Mouse (Mus musculus) adrenal gland, adult 8-10 months (tissue): Measurements from ENCODE around the gene Pmfbp1. TPM values are rescaled to one million over a fixed set of nuclear protein-coding genes. Genes with fewer than 3 reads are reported as not detected.
A peak's percentile ranks its signal among the peaks of the same experiment; 100 is the strongest.
"Not testable (repeated sequence)": the region's sequence is repeated elsewhere in the genome, so short reads cannot be mapped to it uniquely, and the experiment has no call there.

ENCODE experiments used
- DNase-seq: peaks from one replicate; pipeline ENCODE4 v3.0.0; 2022
- total RNA-seq, 4 experiments: library from RNA; stranded (reverse); gene quantifications; 2 replicates each; pipeline ENCODE4 v1.2.4; 2022

Gene Pmfbp1
- total RNA-seq: not detected

DNA sequence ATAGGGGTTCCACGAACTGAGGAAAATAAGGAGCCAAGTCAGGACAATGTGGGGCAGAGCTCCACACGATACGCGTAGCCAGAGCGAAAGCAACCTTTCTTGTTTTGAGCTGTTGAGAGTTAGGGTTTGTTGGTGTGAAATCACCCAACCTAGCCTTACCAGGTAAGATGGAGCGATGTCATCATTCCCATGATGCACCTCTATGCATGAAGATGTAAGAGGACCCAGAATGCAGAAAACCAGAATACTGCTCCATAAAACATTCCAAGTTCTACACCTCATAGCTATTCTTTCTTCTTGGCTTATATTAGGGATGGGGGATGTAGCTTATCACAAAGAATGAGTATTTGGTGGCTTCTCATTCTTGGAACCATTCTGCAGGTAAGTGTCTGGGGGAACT is at the start of gene Pmfbp1:
TSS of gene Pmfbp1 (plus strand) at position 301 of the 400 bp plus-strand sequence.
- DNase-seq: no peak

DNA sequence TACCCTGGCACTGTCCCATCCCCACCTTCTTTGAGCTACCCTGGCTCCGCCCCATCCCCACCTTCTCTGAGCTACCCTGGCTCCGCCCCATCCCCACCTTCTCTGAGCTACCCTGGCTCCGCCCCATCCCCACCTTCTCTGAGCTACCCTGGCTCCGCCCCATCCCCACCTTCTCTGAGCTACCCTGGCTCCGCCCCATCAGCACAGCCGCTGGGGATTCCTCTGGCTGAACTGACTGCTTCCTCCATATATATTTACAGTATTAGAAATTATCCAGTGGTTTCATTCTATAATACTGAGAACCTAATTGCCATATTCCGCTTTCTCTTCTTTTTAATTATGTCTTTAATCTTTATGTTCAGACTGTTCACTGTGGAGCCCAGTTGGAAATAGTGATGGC is 46.9 kb upstream of the Pmfbp1 start:
- not testable (repeated sequence) for DNase-seq

DNA sequence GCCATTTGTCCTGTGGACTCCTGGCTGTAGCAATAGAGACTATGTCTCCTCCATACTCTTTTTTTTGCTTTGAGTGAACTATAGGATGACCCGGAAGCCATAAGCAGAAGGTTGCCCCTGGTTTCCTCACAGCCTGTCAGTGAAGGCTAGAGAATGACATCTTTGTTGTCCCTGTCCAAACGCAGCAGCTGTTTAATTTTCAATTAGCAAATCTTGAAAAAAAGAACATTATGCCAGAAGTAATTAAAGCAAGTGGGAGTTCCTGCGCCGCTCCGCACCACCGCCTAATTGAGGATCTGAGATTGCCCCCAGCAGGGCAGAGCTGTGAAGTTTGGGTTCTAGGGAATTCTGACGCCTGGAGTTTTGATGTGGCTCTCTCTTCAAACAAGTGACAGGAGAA is 42.8 kb upstream of the Pmfbp1 start:
- no peak for DNase-seq

DNA sequence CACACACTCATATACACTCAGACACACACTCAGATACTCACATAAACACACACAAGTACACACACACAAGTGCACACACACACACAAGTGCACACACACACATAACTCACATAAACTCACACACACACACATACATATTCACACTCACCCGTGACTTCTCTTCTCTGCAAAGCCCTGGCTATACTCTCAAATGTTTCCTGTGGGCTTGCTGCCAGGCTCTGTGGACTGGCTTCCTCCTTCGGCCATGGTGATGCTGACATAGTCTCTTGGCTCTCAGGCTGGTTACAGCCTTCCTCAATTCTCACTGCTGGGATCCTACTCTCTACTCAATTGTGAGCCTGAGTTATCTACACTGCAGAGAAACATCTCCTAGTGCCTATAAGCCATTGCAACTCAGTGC is 38.7 kb upstream of the Pmfbp1 start:
- DNase-seq: no peak

DNA sequence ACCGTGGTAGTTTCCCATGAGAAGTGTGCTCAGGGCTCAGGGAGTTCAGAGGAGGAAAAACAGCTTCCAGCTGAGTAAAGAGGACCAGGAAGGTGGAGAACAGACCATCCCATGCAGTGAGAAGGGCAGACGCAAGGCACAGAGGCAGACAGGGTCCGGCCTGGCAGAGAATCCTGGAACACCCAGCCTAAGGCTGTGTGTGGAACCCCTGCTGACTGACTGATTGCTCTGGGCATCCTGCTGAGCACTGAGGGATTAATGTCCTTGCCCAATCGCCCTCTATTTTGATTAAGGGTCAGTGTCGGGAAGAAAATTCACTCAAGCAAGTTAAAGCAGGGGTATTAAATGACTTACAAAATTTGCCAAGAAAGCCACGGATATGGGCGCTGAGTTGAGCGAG is 36.4 kb upstream of the Pmfbp1 start:
- DNase-seq: no peak

DNA sequence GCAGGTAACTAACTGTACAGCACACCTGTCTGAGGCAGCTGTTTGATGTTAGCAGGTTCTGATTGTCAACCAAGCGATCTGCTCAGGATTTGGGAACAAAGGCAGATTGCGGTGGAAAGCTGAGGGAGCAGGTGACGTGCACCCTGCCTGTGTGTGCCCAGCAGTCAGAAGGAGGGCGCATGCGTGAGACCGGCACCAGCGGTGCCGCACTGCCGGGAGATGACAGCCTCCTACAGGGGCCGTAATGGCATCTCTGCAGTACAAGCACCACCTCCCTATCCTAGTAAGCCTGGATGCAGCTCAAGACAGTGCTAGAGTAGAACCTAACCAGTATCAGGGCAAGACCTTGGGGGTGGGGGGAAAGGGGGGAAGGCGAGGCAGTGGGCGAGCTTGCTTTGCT is 35.2 kb upstream of the Pmfbp1 start:
- DNase-seq: peak; percentile 7

DNA sequence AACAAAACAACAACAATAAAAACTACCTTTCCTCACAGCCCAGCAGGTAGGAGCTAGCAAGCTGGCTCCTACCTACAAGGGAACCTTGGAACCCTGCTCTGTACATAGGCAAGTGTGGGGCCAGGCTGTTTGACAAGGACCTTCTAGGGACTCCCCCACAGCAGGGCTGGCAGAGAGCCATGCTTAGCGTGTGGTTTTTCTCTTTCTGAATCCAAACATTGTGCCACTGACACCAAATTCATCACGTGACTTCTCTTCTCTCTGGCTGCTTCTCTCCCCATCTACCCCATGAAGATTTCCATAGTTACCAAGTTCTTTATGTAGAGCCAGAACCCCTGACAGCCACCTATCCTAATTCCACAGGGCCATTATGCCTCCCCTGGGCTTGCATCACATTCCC is 30.8 kb upstream of the Pmfbp1 start:
- DNase-seq: peak; percentile 6

DNA sequence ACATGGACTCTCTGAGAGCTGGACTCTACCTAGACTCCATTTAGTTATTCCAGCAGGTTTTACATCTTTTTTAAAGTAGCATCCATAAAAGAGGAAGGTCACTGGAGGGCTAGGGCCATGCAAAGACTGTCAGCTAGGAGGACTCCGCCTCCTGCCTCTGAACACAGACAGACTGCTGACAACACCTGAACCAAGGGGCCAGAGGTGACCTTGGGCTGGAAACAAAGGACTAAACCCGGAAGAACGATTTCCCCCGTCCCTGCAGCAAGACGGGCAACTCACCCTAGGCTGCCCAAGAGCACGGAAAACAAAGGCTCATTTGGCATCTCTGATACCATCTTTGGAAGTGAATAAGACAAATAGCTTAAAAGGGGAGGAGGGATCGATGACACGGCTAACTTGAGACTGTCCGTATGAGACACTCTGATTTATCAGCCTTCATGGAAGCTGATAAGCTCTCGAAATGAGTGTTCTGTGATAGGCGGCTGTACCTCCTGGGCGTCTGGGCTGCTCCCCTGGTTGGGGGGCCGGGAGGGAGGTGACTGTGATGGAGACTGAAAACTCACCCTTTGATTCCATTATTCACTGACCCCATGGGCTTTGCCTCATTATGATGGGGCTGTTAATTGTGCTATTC is 30.0 kb upstream of the Pmfbp1 start:
- DNase-seq: peak; percentile 21

DNA sequence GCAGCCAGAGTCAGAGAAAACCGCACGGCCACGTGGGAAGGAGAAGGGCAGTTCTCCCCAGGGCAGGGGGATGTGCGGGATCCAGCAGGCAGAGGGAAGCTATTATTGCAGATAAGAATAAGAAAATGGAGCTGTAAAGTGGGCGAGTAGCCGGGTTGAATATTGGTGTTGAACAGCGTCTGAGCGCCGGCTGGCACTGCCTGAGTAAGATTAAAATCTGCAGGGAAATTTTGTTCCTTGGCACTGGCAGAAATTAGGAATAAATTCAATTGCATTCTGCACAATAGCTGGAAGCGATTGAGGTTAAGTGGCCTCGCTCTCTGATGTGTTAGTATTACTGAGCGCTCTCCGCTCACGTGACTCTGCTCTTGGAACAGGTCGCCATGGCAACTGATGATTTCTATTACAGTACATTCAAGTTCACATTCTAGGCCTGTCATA is 29.4 kb upstream of the Pmfbp1 start:
- DNase-seq: peak; percentile 45

DNA sequence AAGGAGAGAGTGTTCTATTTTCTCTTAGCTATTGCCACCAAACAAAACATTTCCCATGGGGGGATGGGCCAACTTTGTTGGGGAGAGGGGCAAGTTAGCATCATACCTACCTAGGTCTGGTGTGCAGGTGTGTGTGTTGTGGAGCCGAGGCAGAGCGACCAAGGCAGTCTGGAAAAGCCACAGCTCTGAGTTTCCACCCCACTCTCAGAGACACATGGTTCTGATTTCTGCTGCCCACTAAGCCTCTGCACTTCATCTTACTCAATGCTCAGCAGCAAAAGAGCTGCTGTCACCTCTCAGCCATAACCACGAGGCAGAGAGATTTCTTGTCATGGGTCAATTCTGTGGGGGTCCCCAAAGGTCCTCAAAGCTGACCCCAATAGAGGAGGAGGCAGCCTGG is 28.8 kb upstream of the Pmfbp1 start:
- no peak for DNase-seq

DNA sequence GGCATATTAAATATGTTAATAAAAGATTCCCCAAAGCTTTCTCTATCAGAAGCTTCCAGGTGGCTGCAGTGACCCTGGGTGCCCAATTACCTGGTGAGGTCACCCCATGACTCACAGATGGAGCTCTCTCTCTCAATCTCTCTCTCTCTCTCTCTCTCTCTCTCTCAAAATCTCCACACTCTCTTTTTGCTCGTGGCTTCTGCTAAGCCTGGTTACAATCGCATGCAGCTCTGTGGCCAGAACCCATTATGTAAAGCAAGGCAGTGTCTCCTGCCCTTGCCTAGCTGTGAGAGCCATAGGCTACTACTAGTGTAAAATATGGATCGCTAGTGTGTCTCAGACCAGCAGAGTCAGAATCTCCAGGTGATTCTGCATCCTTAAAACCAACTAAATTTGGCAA is 28.1 kb upstream of the Pmfbp1 start:
- no peak for DNase-seq

DNA sequence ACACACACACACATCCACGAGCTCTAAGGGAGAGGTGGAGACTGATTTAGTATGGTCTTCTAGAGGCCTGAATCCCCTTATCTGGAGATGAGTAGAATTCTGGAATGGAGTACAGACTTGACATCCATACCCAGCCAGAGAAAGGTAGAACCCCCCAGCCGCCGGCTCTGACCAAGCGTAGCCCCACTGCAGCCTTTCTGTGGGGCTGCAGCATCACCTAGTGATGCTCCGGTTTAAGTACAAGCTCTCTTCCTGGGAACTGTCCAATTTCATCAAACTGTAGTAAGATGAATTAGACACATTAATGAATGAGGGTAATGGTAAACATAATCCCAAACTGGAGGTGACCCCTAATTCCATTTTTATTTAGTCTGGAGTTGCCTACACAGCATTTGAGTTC is 26.3 kb upstream of the Pmfbp1 start:
- DNase-seq: no peak

DNA sequence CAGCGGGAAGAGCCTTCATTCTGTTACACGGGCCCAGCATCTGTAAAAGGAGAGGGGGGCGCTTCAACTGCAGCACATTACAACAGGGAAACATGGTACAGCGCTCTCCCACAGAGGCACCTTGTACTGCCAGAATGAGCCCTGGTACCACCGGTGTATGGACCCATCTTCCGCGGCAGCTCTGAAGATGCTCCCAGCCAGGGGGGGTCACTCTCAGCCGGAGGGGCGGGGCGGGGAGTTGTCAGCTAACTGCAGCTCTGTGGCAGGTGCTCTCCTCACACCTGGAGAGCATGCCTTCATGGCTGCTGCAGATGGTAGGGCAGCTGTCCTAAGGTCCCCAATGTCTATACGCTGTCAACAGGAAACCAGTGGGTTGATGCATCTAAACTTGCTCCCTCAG is 25.7 kb upstream of the Pmfbp1 start:
- DNase-seq: no peak

DNA sequence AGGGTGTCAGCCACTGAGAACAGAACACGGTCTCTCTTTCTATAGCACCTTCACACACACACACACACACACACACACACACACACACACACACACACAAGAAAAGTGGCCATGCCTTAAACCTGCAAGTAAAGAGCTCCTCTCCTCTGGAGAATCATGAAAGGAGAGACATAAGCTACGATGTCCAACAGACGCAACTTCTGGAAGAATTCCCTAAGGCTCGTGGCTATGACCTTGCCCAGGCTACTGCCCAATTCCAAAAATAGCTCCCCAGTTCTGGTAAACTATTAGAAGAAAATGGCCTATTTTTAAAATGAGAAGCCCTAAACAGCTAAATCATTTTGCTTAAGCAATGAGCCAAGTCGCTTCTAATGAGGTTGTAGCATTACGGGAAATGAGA is 22.0 kb upstream of the Pmfbp1 start:
- DNase-seq: no peak

DNA sequence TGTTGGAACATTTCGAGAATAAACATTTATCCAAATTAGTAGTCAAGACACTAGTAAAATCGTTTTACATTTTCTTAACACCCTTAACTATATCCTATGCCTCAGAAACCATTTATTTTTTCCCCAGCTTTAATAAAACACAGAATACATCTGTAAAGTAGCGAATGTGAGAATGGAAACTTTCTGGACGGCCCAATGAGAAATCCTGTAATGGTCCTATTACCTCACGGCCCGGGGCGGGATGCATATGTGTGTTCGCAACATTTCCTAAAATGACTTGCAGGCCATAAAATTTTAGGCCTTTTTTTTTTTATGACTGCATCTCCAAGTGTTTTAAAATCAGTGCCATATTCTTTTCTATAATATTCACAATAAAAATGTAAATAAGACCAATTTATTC is 21.4 kb upstream of the Pmfbp1 start:
- no peak for DNase-seq

DNA sequence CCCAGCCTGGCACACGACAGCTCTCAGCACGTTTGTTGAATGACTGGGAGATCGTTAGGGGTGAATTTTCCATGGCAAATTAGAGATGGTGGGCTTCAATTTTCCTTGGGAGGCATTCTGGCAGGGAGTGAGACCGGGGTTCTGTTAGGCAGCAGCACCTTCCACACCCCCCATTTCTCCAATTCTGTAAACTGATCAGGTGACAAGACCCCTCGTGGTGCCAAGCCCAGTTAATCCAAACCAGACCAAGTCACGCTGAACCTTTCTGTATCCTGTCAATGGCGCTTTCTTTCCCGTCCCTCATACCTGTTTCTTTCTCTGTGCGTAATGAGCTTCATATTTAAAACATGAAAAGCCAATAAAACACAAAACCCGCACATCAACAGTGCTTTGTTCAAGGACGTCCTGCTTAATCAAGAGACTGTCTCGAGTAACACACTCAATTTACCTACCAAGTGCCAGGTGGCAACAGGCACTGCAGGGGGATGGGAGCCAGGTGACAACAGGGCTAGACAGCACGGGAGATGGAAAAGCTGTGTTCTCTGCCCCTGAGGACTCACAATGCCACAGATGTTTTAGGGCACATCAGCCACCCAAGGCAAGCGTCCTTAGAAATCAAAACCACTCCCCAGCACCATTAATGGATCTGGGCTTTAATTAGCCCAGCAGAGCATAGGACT is 19.2 kb upstream of the Pmfbp1 start:
- no peak for DNase-seq

DNA sequence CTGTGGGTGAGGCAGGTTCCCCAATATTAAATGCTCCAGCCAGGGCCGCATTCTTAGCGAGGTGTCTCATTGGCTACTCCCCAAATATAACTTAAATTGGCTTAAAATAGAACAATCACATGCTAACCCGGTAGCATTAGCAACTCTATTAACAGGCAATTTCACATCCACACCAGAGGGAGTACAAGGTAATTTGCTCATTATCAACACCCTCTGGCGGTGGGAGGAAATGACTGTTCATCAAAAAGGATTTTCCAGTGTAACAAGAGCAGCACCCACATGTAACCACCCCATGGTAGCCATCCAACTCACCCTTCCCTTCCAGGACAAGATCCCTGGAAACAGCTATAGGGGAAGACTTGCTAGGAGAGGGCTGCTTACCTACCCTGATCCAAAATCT is 18.4 kb upstream of the Pmfbp1 start:
- DNase-seq: no peak

DNA sequence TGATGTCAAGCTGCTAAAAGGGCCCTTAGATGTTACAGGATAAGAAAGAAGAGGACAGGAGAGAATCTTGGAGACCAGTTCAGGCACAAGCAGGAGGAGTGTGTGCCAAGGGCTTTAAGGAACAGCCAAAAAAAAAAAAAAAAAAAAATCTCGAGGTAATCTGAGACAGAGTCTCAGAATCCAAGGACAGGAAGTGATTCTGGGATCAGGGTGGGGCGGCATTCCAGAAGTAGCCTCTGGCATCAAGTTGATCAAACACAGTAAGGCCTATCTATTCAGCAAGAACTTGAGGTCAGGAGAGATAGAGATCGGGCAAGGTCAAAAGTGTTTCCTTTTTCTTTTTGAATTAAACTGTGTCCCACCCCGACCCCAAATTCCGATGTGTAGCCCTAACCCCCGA is 15.2 kb upstream of the Pmfbp1 start:
- DNase-seq: no peak

DNA sequence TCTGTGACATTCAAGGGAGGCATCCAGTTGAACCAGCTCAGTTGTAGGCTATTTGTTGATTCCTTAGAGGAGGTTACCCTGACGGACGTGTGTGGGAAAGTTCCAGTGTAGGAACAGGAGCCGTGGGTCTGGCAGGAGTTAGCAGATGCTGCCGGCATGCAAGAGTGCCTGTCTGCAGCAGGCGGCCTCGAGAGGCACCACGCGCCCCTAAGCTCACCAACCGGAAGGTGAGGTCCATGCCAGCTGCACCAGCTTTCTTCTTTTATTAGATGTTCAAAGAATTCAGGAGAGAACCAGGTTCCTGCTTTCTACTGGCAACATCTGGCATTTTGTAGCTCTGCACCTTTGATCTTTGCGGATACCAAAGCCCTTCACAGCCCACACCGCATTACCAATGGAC is 9.1 kb upstream of the Pmfbp1 start:
- no peak for DNase-seq

DNA sequence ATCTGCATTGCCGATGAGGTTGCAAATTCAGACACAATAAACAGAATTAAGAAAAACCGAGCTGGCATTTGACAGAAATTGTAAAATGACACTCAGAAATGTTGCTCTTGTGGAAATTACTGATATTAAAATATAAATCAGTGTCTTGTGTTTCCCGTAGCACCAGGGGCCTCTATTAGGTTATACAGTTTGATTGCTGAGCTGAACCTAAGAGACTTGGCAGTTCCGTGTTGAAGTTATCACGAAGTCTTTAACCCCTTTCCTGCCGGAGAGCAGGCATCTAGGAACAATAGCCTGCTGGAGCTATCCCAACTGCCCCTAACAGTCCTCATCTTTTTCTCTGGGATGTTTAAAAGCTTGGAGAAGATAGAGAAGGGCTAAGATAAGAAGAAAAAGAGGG is 8.3 kb upstream of the Pmfbp1 start:
- DNase-seq: no peak

DNA sequence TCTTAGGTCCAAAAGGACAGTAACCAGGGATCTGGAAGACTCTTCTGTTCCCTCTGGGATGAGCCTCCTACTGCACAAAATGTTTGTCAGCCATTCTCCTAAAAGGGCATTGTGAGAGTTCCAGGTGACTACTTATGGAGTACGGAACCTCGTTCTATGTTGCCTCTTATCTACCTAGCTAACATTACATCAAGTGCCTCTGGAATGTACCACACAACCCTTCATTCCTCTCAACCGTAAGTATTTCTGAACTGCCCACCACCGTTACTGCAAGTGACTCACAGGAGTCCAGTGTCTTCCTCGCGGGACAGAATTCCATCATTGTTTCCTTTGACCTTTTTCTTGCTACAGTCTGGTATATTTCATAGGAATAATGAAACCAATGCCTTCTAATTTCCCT is 1.0 kb upstream of the Pmfbp1 start:
- DNase-seq: no peak

DNA sequence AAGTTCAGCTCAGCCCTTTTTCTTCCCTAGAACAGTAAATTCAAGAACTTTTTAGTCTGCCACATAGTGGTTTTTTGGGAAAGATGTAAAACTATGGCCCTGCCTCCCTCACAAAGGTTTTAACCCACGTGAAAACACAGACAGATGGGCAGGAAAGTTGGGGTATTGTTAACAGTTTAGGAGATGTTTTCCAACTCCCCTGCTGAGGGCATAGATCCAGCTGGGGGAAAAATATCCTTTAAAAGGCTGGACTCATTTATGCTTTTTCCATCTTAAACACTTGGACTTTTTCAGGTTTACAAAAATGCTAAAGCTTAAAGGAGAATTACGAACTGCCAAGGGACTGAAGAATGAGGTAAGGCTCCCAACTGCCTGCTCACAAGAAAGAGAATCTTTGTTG is 774 bp downstream of the Pmfbp1 start:
- DNase-seq: no peak

DNA sequence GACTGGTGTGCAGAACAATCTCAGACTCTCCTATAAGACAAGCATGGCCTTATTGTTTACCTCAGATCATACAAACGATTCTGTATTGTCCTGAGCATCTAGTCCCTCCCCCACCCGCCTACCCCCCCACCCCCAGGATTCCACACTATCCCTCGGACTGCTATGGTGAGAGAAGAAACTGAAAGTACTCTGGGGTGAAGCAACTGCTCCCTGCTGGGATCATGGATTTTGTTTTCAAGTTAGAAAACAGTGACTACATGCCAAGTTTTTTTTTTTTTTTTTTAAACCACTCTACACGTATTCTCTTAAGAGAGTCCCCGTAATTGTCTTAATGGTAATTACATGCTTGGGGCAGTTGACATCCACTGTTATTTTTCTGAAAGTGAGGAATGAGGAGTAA is 3.6 kb downstream of the Pmfbp1 start:
- DNase-seq: no peak

DNA sequence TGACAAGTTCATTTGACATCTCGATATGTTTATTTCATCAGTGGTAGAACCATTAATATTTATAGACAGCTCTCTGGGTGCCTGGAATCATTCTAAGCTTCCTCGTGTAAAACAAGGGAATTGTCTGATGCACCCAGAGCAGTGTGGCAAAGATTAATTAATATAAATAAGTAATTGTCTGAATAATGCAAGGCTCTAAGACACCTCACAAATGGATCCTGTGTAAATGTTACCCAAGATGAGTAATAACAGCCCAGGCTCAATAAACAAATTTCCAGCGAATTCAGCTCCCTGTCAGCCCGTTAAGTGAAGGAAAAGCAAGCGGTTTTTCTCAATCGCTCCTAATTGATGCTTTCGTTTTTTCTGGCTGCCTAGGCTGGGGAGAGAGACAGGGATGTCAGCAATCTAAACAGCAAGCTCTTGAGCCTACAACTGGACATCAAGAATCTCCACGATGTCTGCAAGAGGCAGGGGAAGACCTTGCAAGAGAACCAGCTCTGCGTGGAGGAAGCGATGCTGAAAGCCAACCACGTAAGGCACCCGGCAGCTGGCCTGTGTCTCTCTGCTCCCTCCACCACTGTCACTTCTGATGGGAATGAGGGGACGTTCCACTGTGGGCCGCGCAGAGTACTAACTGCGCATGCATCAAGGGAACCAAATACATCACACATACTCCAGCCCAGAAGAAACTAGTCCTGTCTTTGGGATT is 5.3 kb downstream of the Pmfbp1 start:
- DNase-seq: no peak
